Mouse (Mus musculus) gastrocnemius, adult 8-10 months (tissue): ENCODE data around the gene Eif2d. TPM values are rescaled to one million over a fixed set of nuclear protein-coding genes. Genes with fewer than 3 reads are reported as not detected.

Experiments used
- DNase-seq, 2 experiments: peaks; one replicate each; pipeline ENCODE4 v3.0.0; 2022; ENCODE audit warnings: low spot score in 2 of 2
- total RNA-seq, 4 experiments: library from RNA; stranded (reverse); gene quantifications; 2 replicates each; pipeline ENCODE4 v1.2.4; 2022

Gene Eif2d
- total RNA-seq, 4 experiments from 2014 or later, result 27.9 to 30.4 (median 29.3) TPM

DNA sequence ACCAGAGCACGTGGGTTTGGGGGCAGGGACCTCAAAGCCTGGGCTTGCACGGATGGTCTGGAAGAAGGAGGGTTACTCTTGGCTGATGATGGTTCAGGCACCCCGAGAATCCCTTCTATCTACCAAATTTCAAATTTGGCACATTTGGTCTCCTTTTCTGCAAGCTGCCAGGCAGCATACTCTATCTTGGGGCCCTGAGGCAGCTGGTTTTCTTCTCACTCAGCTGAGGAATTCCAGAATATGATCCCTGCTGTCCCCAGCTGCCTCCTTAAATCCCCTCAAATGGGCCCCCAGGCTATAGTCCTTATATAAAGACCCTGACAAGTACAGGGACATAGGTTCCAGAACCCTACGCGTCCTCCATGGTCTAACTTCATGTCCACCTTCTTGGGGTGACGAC lies 60.4 kb downstream of the Eif2d start:
- no peak for DNase-seq

- no peak for DNase-seq
These were observed 66.0 kb downstream of the Eif2d start for GRCm38 (mm10) chr1:131218933-131219332.

DNA sequence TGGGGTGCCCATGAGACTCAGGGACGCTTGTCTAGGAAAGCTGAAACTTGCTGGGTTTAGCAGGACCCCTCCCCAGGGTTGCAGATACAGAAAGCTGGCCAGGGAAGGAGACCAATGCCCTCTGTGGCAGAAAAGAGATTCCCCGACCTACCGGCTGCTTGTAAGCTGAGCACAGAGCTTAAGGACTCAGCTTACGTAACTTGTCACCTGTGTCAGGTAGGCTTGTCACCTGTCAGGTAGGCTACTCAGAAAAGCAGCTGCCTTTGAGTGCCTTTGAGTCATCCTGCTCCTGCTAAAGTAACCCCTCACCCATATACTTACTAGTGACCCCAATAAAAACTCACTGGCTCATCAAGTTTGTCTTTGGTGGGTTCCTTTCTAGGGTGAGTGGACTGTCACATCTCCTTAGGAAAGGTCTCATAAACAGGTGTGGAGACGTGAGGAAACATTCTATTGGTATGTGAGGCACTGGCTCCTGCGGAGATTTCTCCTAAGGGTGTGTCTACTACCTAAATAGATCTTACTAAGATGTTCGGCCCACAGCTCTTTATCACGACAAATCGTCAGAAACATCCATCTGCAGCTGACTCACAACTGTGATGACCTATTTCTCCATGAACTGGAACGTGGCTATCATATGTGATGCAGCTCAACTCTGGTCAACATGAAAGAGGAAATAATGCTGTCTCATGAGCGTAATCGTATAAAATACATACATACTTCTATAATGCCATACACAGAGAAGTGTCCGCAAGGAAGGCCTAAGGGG lies 69.0 kb downstream of the Eif2d start:
- DNase-seq, result no peak

- DNase-seq, result no peak
These were observed 70.4 kb downstream of the Eif2d start for GRCm38 (mm10) chr1:131223345-131223744.

- no peak for DNase-seq
These were observed 72.0 kb downstream of the Eif2d start for GRCm38 (mm10) chr1:131224848-131225471.

GRCm38 (mm10) chr1:131228225-131228624 lies 75.2 kb downstream of the Eif2d start:
- DNase-seq, result no peak

- no peak for DNase-seq
These were observed 75.7 kb downstream of the Eif2d start for GRCm38 (mm10) chr1:131228659-131229058.

GRCm38 (mm10) chr1:131233527-131233926 lies 80.5 kb downstream of the Eif2d start:
- DNase-seq, result no peak

- DNase-seq, result no peak
These were observed 83.1 kb downstream of the Eif2d start for GRCm38 (mm10) chr1:131236077-131236476.

Other genes with a start within 250 kb of the Eif2d start
- gene Il20, start 241.7 kb upstream of the Eif2d start, total RNA-seq, result not detected
- under 1 TPM in 1 of 4 experiments, not detected in 3; 0.43 TPM for gene Il19, start 213.1 kb upstream of the Eif2d start, total RNA-seq
- not detected for gene Il10, start 133.3 kb upstream of the Eif2d start, total RNA-seq
- gene Mapkapk2, start 55.4 kb upstream of the Eif2d start, total RNA-seq, result 100 to 1,000 TPM; 215 to 257 (median 231) TPM
- gene Dyrk3, start 14.8 kb upstream of the Eif2d start, total RNA-seq, result not detected
- gene Rassf5, start 92.1 kb downstream of the Eif2d start, total RNA-seq, result 1 to 10 TPM in 1 of 4 experiments, under 1 TPM in 2, not detected in 1; 0.35 to 1.1 (median 0.39) TPM
- 1 to 10 TPM in 1 of 4 experiments, under 1 TPM in 2, not detected in 1; 0.41 to 1.4 (median 0.70) TPM for gene Ikbke, start 126.4 kb downstream of the Eif2d start, total RNA-seq